Mouse (Mus musculus): Measurements from ENCODE around the gene Dab1. TPM values are rescaled to one million over a fixed set of nuclear protein-coding genes. Genes with fewer than 3 reads are reported as not detected.
A peak's percentile ranks its signal among the peaks of the same experiment; 100 is the strongest.

Dab1 gene
- polyA plus RNA-seq, 1 experiment from 2014 or later, result 24.1 TPM

GRCm38 (mm10) chr4:104656728-104657127 is 1037.6 kb downstream of the Dab1 start:
- Histone ChIP-seq H3K27ac (ENCODE audit: low read depth) (no peak overlapping the region), H3K36me3 (ENCODE audit: control insufficient read depth, insufficient read depth, low read length) (no peaks in the 10 kb centered on the region), H3K4me1 (replicated peaks; ENCODE audit: control insufficient read depth, insufficient read depth, low read length) (no peaks in the 10 kb centered on the region), H3K4me2 (ENCODE audit: low read length) (no peak overlapping the region), H3K9ac (ENCODE audit: low read length) (no peak overlapping the region), H3K27me3 (replicated peaks; ENCODE audit: control insufficient read depth, insufficient read depth, low read length) (no peaks in the 10 kb centered on the region), H3K9me3 (ENCODE audit: control insufficient read depth, low read length) (no peaks in the 10 kb centered on the region), H3K4me3 (ENCODE audit: low read depth, low read length) (no peak overlapping the region)
- ATAC-seq (replicated peaks; ENCODE audit: low FRiP score, low TSS enrichment, low read depth), result no peak
- no peak for DNase-seq (ENCODE audit: low spot score)
- 84% methylated on average over 7 of the region's 7 CpGs for WGBS

GRCm38 (mm10) chr4:104662841-104663614 is 1043.9 kb downstream of the Dab1 start:
- DNase-seq (ENCODE audit: low spot score), result no peak
- no peaks in the 10 kb centered on the region for H3K27me3 ChIP-seq (replicated peaks; ENCODE audit: control insufficient read depth, insufficient read depth, low read length)
- H3K4me2 ChIP-seq (ENCODE audit: low read length), result no peak overlapping the region
- ATAC-seq (replicated peaks; ENCODE audit: low FRiP score, low TSS enrichment, low read depth), result no peak
- no peak overlapping the region for H3K27ac ChIP-seq (ENCODE audit: low read depth)
- H3K36me3 ChIP-seq (ENCODE audit: control insufficient read depth, insufficient read depth, low read length), result no peaks in the 10 kb centered on the region
- H3K4me3 ChIP-seq (ENCODE audit: low read depth, low read length), result no peak overlapping the region
- WGBS, result 76% methylated on average over 12 of the region's 12 CpGs
- H3K4me1 ChIP-seq (replicated peaks; ENCODE audit: control insufficient read depth, insufficient read depth, low read length), result no peaks in the 10 kb centered on the region
- no peaks in the 10 kb centered on the region for H3K9me3 ChIP-seq (ENCODE audit: control insufficient read depth, low read length)
- no peak overlapping the region for H3K9ac ChIP-seq (ENCODE audit: low read length)

GRCm38 (mm10) chr4:104665553-104665952 is 1046.4 kb downstream of the Dab1 start:
- Histone ChIP-seq H3K27me3 (replicated peaks; ENCODE audit: control insufficient read depth, insufficient read depth, low read length) (no peaks in the 10 kb centered on the region), H3K27ac (ENCODE audit: low read depth) (no peak overlapping the region), H3K9ac (ENCODE audit: low read length) (no peak overlapping the region), H3K4me1 (replicated peaks; ENCODE audit: control insufficient read depth, insufficient read depth, low read length) (no peaks in the 10 kb centered on the region), H3K36me3 (ENCODE audit: control insufficient read depth, insufficient read depth, low read length) (no peaks in the 10 kb centered on the region), H3K4me2 (ENCODE audit: low read length) (no peak overlapping the region), H3K4me3 (ENCODE audit: low read depth, low read length) (no peak overlapping the region), H3K9me3 (ENCODE audit: control insufficient read depth, low read length) (no peaks in the 10 kb centered on the region)
- DNase-seq (ENCODE audit: low spot score) (peak; percentile 63), ATAC-seq (replicated peaks; ENCODE audit: low FRiP score, low TSS enrichment, low read depth) (no peak)

GRCm38 (mm10) chr4:104666831-104667551 is 1047.8 kb downstream of the Dab1 start:
- no peak overlapping the region for H3K4me2 ChIP-seq (ENCODE audit: low read length)
- DNase-seq (ENCODE audit: low spot score), result no peak
- H3K27ac ChIP-seq (ENCODE audit: low read depth), result no peak overlapping the region
- no peak for ATAC-seq (replicated peaks; ENCODE audit: low FRiP score, low TSS enrichment, low read depth)
- no peaks in the 10 kb centered on the region for H3K9me3 ChIP-seq (ENCODE audit: control insufficient read depth, low read length)
- H3K4me1 ChIP-seq (replicated peaks; ENCODE audit: control insufficient read depth, insufficient read depth, low read length), result no peaks in the 10 kb centered on the region
- WGBS, result 82% methylated on average over 10 of the region's 10 CpGs
- H3K9ac ChIP-seq (ENCODE audit: low read length), result no peak overlapping the region
- H3K27me3 ChIP-seq (replicated peaks; ENCODE audit: control insufficient read depth, insufficient read depth, low read length), result no peaks in the 10 kb centered on the region
- no peak overlapping the region for H3K4me3 ChIP-seq (ENCODE audit: low read depth, low read length)
- H3K36me3 ChIP-seq (ENCODE audit: control insufficient read depth, insufficient read depth, low read length), result no peaks in the 10 kb centered on the region

GRCm38 (mm10) chr4:104668061-104668460 is 1048.9 kb downstream of the Dab1 start:
- H3K4me1 ChIP-seq (replicated peaks; ENCODE audit: control insufficient read depth, insufficient read depth, low read length), result no peaks in the 10 kb centered on the region
- H3K9ac ChIP-seq (ENCODE audit: low read length), result no peak overlapping the region
- no peaks in the 10 kb centered on the region for H3K27me3 ChIP-seq (replicated peaks; ENCODE audit: control insufficient read depth, insufficient read depth, low read length)
- H3K4me2 ChIP-seq (ENCODE audit: low read length), result no peak overlapping the region
- no peak overlapping the region for H3K4me3 ChIP-seq (ENCODE audit: low read depth, low read length)
- 84% methylated on average over 6 of the region's 6 CpGs for WGBS
- no peaks in the 10 kb centered on the region for H3K36me3 ChIP-seq (ENCODE audit: control insufficient read depth, insufficient read depth, low read length)
- H3K9me3 ChIP-seq (ENCODE audit: control insufficient read depth, low read length), result no peaks in the 10 kb centered on the region
- H3K27ac ChIP-seq (ENCODE audit: low read depth), result no peak overlapping the region
- DNase-seq (ENCODE audit: low spot score) (no peak), ATAC-seq (replicated peaks; ENCODE audit: low FRiP score, low TSS enrichment, low read depth) (no peak)

- 80% methylated on average over 3 of the region's 3 CpGs for WGBS
- no peak overlapping the region for H3K4me2 ChIP-seq (ENCODE audit: low read length)
- ATAC-seq (replicated peaks; ENCODE audit: low FRiP score, low TSS enrichment, low read depth), result no peak
- H3K9me3 ChIP-seq (ENCODE audit: control insufficient read depth, low read length), result no peaks in the 10 kb centered on the region
- no peaks in the 10 kb centered on the region for H3K36me3 ChIP-seq (ENCODE audit: control insufficient read depth, insufficient read depth, low read length)
- DNase-seq (ENCODE audit: low spot score), result no peak
- H3K9ac ChIP-seq (ENCODE audit: low read length), result no peak overlapping the region
- no peak overlapping the region for H3K27ac ChIP-seq (ENCODE audit: low read depth)
- no peaks in the 10 kb centered on the region for H3K27me3 ChIP-seq (replicated peaks; ENCODE audit: control insufficient read depth, insufficient read depth, low read length)
- no peaks in the 10 kb centered on the region for H3K4me1 ChIP-seq (replicated peaks; ENCODE audit: control insufficient read depth, insufficient read depth, low read length)
- no peak overlapping the region for H3K4me3 ChIP-seq (ENCODE audit: low read depth, low read length)
These were observed 1050.2 kb downstream of the Dab1 start for GRCm38 (mm10) chr4:104669406-104669805.

- H3K4me3 ChIP-seq (ENCODE audit: low read depth, low read length), result no peak overlapping the region
- no peak for ATAC-seq (replicated peaks; ENCODE audit: low FRiP score, low TSS enrichment, low read depth)
- no peaks in the 10 kb centered on the region for H3K9me3 ChIP-seq (ENCODE audit: control insufficient read depth, low read length)
- no peak overlapping the region for H3K4me2 ChIP-seq (ENCODE audit: low read length)
- H3K4me1 ChIP-seq (replicated peaks; ENCODE audit: control insufficient read depth, insufficient read depth, low read length), result no peaks in the 10 kb centered on the region
- no peaks in the 10 kb centered on the region for H3K27me3 ChIP-seq (replicated peaks; ENCODE audit: control insufficient read depth, insufficient read depth, low read length)
- no peak overlapping the region for H3K9ac ChIP-seq (ENCODE audit: low read length)
- H3K27ac ChIP-seq (ENCODE audit: low read depth), result no peak overlapping the region
- DNase-seq (ENCODE audit: low spot score), result no peak
- no peaks in the 10 kb centered on the region for H3K36me3 ChIP-seq (ENCODE audit: control insufficient read depth, insufficient read depth, low read length)
These were observed 1051.6 kb downstream of the Dab1 start for GRCm38 (mm10) chr4:104670741-104671140.

GRCm38 (mm10) chr4:104673317-104673716 is 1054.2 kb downstream of the Dab1 start:
- no peak for DNase-seq (ENCODE audit: low spot score)
- H3K36me3 ChIP-seq (ENCODE audit: control insufficient read depth, insufficient read depth, low read length), result no peaks in the 10 kb centered on the region
- no peak for ATAC-seq (replicated peaks; ENCODE audit: low FRiP score, low TSS enrichment, low read depth)

GRCm38 (mm10) chr4:104674706-104675105 is 1055.5 kb downstream of the Dab1 start:
- no peaks in the 10 kb centered on the region for H3K4me1 ChIP-seq (replicated peaks; ENCODE audit: control insufficient read depth, insufficient read depth, low read length)
- ATAC-seq (replicated peaks; ENCODE audit: low FRiP score, low TSS enrichment, low read depth) (no peak), DNase-seq (ENCODE audit: low spot score) (no peak)
- no peaks in the 10 kb centered on the region for H3K9me3 ChIP-seq (ENCODE audit: control insufficient read depth, low read length)
- H3K27me3 ChIP-seq (replicated peaks; ENCODE audit: control insufficient read depth, insufficient read depth, low read length), result no peaks in the 10 kb centered on the region
- no peaks in the 10 kb centered on the region for H3K36me3 ChIP-seq (ENCODE audit: control insufficient read depth, insufficient read depth, low read length)
- no peak overlapping the region for H3K4me2 ChIP-seq (ENCODE audit: low read length)
- WGBS, result 91% methylated on average over 5 of the region's 5 CpGs
- H3K27ac ChIP-seq (ENCODE audit: low read depth), result no peak overlapping the region
- no peak overlapping the region for H3K4me3 ChIP-seq (ENCODE audit: low read depth, low read length)
- no peak overlapping the region for H3K9ac ChIP-seq (ENCODE audit: low read length)

More at GRCm38 (mm10) chr4:104673317-104673716, 1054.2 kb downstream of the Dab1 start:
- no peaks in the 10 kb centered on the region for H3K9me3 ChIP-seq (ENCODE audit: control insufficient read depth, low read length)
- H3K9ac ChIP-seq (ENCODE audit: low read length), result no peak overlapping the region
- H3K4me1 ChIP-seq (replicated peaks; ENCODE audit: control insufficient read depth, insufficient read depth, low read length), result no peaks in the 10 kb centered on the region
- H3K4me3 ChIP-seq (ENCODE audit: low read depth, low read length), result no peak overlapping the region
- H3K4me2 ChIP-seq (ENCODE audit: low read length), result no peak overlapping the region
- H3K27ac ChIP-seq (ENCODE audit: low read depth), result no peak overlapping the region
- WGBS, result 95% methylated on average over 3 of the region's 3 CpGs
- H3K27me3 ChIP-seq (replicated peaks; ENCODE audit: control insufficient read depth, insufficient read depth, low read length), result no peaks in the 10 kb centered on the region

Data from intestine, embryonic 14.5 days (tissue).